Mouse (Mus musculus) myocyte (in vitro differentiated cells): Measurements from ENCODE around the gene Os9. TPM values are rescaled to one million over a fixed set of nuclear protein-coding genes. Genes with fewer than 3 reads are reported as not detected.

ENCODE experiments used
- H3K27me3 ChIP-seq: one replicate; pipeline ENCODE4 v1.6.1; 2011; ENCODE audit not compliant: control insufficient read depth, insufficient read depth, insufficient read length
- H3K36me3 ChIP-seq: one replicate; pipeline ENCODE4 v1.6.1; 2011; ENCODE audit not compliant: control insufficient read depth, insufficient read depth
- H3K4me2 ChIP-seq: one replicate; pipeline ENCODE4 v1.6.1; 2011; ENCODE audit warnings: low read depth, control low read depth
- H3K4me3 ChIP-seq: one replicate; pipeline ENCODE4 v1.5.1; 2011; ENCODE audit warnings: mild to moderate bottlenecking, control low read depth, moderate library complexity
- H3K79me2 ChIP-seq: one replicate; pipeline ENCODE4 v1.6.1; 2011; ENCODE audit not compliant: control insufficient read depth, insufficient read depth
- H3ac ChIP-seq: one replicate; pipeline ENCODE4 v1.6.1; 2011; ENCODE audit not compliant: control insufficient read depth, insufficient read length
- CEBPB ChIP-seq: IDR thresholded peaks from 2 replicates; pipeline ENCODE4 v1.6.1; 2011; ENCODE audit warnings: mild to moderate bottlenecking, moderate library complexity; ENCODE audit not compliant: poor library complexity, insufficient read depth, severe bottlenecking
- E2F4 ChIP-seq: IDR thresholded peaks from one replicate; pipeline ENCODE4 v1.6.1; 2011; ENCODE audit warnings: mild to moderate bottlenecking, control low read depth, moderate library complexity; ENCODE audit not compliant: insufficient read depth
- MAX ChIP-seq: IDR thresholded peaks from one replicate; pipeline ENCODE4 v1.6.1; 2011; ENCODE audit warnings: low read depth, mild to moderate bottlenecking, control low read depth
- MYOD1 ChIP-seq, 3 experiments: IDR thresholded peaks; one replicate each; pipeline ENCODE4 v1.6.1; 2011; ENCODE audit warnings: control low read depth in 2 of 3, low read depth in 2 of 3, mild to moderate bottlenecking in 2 of 3, moderate library complexity in 1 of 3; ENCODE audit not compliant: insufficient read length in 2 of 3, control insufficient read depth in 1 of 3
- MYOG ChIP-seq, 3 experiments: IDR thresholded peaks; one replicate each; pipeline ENCODE4 v1.6.1; 2011; ENCODE audit warnings: control low read depth in 2 of 3, low read depth in 2 of 3, mild to moderate bottlenecking in 2 of 3; ENCODE audit not compliant: insufficient read length in 2 of 3, control insufficient read depth in 1 of 3, insufficient read depth in 1 of 3
- POLR2A ChIP-seq: IDR thresholded peaks from one replicate; pipeline ENCODE4 v1.6.1; 2011; ENCODE audit warnings: low read depth, mild to moderate bottlenecking, control low read depth, moderate library complexity; ENCODE audit not compliant: insufficient read length
- POLR2AphosphoS2 ChIP-seq: IDR thresholded peaks from one replicate; pipeline ENCODE4 v1.6.1; 2011; ENCODE audit warnings: low read depth, control low read depth; ENCODE audit not compliant: insufficient read length
- REST ChIP-seq: IDR thresholded peaks from one replicate; pipeline ENCODE4 v1.6.1; 2011; ENCODE audit warnings: mild to moderate bottlenecking, control low read depth, moderate library complexity; ENCODE audit not compliant: insufficient read depth, insufficient read length
- SRF ChIP-seq: IDR thresholded peaks from one replicate; pipeline ENCODE4 v1.6.1; 2011; ENCODE audit warnings: low read depth; ENCODE audit not compliant: control insufficient read depth, insufficient read length
- TCF12 ChIP-seq: IDR thresholded peaks from one replicate; pipeline ENCODE4 v1.6.1; 2011; ENCODE audit warnings: mild to moderate bottlenecking, control low read depth; ENCODE audit not compliant: poor library complexity, insufficient read depth, severe bottlenecking
- TCF3 ChIP-seq: IDR thresholded peaks from one replicate; pipeline ENCODE4 v1.6.1; 2011; ENCODE audit warnings: low read depth, control low read depth; ENCODE audit not compliant: insufficient read length
- USF1 ChIP-seq: IDR thresholded peaks from one replicate; pipeline ENCODE4 v1.6.1; 2011; ENCODE audit warnings: low read depth, mild to moderate bottlenecking, control low read depth, moderate library complexity
- polyA plus RNA-seq: library from polyadenylated mRNA; unstranded; fragments of >200 nt; fragmentation: generic; extraction: Trizol; gene quantifications from one replicate; pipeline ENCODE4 v1.2.1, GENCODE M21; 2012; ENCODE audit warnings: missing spikeins

The Os9 gene
- polyA plus RNA-seq, 1 experiment = 67.2 TPM

DNA sequence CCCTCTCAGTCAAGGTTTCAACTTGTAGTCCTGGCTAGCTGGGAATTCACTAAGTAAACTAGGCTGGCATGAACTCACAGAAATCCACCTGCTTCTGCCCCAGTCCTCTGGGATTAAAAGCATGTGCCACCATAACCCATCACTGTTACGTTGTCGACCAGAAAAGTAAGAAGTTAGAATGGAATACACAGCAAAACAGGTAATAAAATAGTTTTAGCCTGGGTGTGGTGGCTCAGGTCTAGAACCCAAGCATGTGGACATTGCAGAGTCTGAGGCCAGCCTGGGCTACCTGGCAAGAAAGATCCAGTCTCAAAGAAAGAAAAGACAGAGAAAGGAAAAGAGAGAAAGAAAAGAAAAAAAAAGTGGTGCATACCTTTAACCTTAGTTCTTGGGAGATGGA lies 59.4 kb downstream of the Os9 start:
- no peak for TF ChIP-seq TCF3
- TF ChIP-seq POLR2AphosphoS2 = no peak
- TF ChIP-seq POLR2A = no peak
- no peak for TF ChIP-seq MYOG (IDR thresholded peaks at IDR 0.05; ENCODE audit: control insufficient read depth in 1 of 3, insufficient read depth in 1 of 3, insufficient read length in 2 of 3, low read depth in 2 of 3)
- no peak for TF ChIP-seq CEBPB
- no peak for TF ChIP-seq SRF
- TF ChIP-seq USF1 = no peak
- TF ChIP-seq MAX = no peak
- no peak for TF ChIP-seq TCF12
- no peak for TF ChIP-seq E2F4
- TF ChIP-seq MYOD1 (IDR thresholded peaks at IDR 0.05; ENCODE audit: control insufficient read depth in 1 of 3, insufficient read length in 2 of 3, low read depth in 2 of 3) = no peak
- TF ChIP-seq REST = no peak
- Histone ChIP-seq H3K4me2 (no peak overlapping the region), H3K27me3 (no peaks in the 10 kb centered on the region)

GRCm38 (mm10) chr10:127061085-127061484 lies 59.8 kb downstream of the Os9 start:
- Histone ChIP-seq H3K4me2 (no peak overlapping the region), H3K27me3 (no peaks in the 10 kb centered on the region), H3K79me2 (peaks cover 24% of the 10 kb centered on the region), H3K4me3 (peak overlapping the region; percentile 13), H3K36me3 (peaks cover 13% of the 10 kb centered on the region), H3ac (no peak overlapping the region)
- TF ChIP-seq TCF12 = no peak
- TF ChIP-seq SRF = no peak
- no peak for TF ChIP-seq MYOG (IDR thresholded peaks at IDR 0.05; ENCODE audit: control insufficient read depth in 1 of 3, insufficient read depth in 1 of 3, insufficient read length in 2 of 3, low read depth in 2 of 3)
- no peak for TF ChIP-seq POLR2A
- no peak for TF ChIP-seq POLR2AphosphoS2
- no peak for TF ChIP-seq TCF3
- TF ChIP-seq USF1 = no peak
- no peak for TF ChIP-seq CEBPB
- TF ChIP-seq MYOD1 (IDR thresholded peaks at IDR 0.05; ENCODE audit: control insufficient read depth in 1 of 3, insufficient read length in 2 of 3, low read depth in 2 of 3) = no peak
- no peak for TF ChIP-seq E2F4
- TF ChIP-seq REST = no peak
- TF ChIP-seq MAX = no peak

More for the DNA sequence above, 59.4 kb downstream of the Os9 start:
- Histone ChIP-seq H3K36me3 (peaks cover 15% of the 10 kb centered on the region), H3K79me2 (peaks cover 24% of the 10 kb centered on the region), H3ac (no peak overlapping the region), H3K4me3 (no peak overlapping the region)

DNA sequence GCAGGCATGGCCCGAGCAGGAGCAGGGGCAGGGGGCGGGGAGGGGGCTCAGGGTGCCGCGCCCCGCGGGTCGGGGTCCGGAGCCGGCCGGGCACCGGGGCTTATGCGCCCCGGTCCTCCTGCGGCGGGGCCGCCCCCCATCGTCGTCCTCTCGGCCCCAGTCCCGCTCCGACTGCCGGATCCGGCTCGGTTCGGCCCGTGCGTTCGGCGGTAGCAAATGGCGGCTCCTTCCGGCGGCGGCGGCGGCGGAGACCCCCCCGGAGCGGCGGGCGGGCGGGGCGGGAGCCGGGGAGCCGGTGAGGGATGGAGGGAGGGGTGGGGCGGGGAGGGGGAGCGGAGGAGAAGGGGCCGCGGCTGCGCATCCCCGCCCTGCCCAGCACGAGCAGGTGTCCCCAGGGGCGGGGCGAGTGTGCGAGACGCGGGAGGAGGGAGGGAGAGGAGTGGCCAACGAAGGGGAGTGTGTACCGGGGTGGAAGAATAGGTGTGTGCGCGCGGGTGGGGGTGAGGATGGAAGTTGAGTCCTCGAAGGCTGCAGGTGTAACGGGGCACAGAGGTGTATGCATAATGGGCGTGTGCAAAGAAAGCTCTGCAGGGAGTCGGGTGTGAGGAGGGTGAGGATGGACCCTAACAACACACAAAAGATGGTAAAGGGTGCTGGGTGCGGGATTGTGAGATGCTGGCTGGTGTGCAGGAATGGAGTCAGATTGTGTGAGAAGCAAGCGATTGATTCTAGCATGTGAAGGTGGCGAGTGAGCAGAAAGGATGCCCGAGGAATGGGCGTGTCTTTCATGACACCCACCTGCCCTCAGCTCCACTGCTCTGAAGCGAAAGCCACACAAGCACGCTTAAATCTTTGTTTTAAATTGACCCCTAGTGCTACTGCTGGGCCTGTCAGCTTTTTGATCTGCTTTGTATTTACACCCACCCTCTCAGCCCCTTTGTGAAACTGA lies 60.7 kb downstream of the Os9 start, which contains the start of gene March9:
Gene March9, minus strand, starts transcription at position 217 of the 949 bp plus-strand sequence.
- H3K79me2 ChIP-seq = peaks cover 17% of the 10 kb centered on the region
- no peak for TF ChIP-seq TCF12
- peak in 1 of 3 experiments; percentile 61 for TF ChIP-seq MYOG (IDR thresholded peaks at IDR 0.05; ENCODE audit: control insufficient read depth in 1 of 3, insufficient read depth in 1 of 3, insufficient read length in 2 of 3, low read depth in 2 of 3)
- TF ChIP-seq USF1 = no peak
- no peak for TF ChIP-seq SRF
- TF ChIP-seq MYOD1 (IDR thresholded peaks at IDR 0.05; ENCODE audit: control insufficient read depth in 1 of 3, insufficient read length in 2 of 3, low read depth in 2 of 3) = peak in 2 of 3 experiments; percentile 22 to 74
- no peak for TF ChIP-seq TCF3
- TF ChIP-seq E2F4 = no peak
- no peak for TF ChIP-seq MAX
- peak; percentile 19 for TF ChIP-seq POLR2A
- TF ChIP-seq CEBPB = no peak
- H3K4me2 ChIP-seq = peak within 1 kb of the TSS; percentile 69
- H3ac ChIP-seq = peak within 1 kb of the TSS; percentile 31
- no peaks in the 10 kb centered on the region for H3K27me3 ChIP-seq
- peaks cover 6% of the 10 kb centered on the region for H3K36me3 ChIP-seq
- peak within 1 kb of the TSS; percentile 13 for H3K4me3 ChIP-seq

GRCm38 (mm10) chr10:127059174-127059967 lies 61.6 kb downstream of the Os9 start:
- Histone ChIP-seq H3K27me3 (no peaks in the 10 kb centered on the region), H3K4me3 (peak overlapping the region; percentile 13), H3K36me3 (no peaks in the 10 kb centered on the region), H3K79me2 (peaks cover 8% of the 10 kb centered on the region), H3K4me2 (peak overlapping the region; percentile 51), H3ac (peak overlapping the region; percentile 31)
- TF ChIP-seq E2F4 (no peak), POLR2A (no peak), CEBPB (no peak), MYOG (IDR thresholded peaks at IDR 0.05; ENCODE audit: control insufficient read depth in 1 of 3, insufficient read depth in 1 of 3, insufficient read length in 2 of 3, low read depth in 2 of 3) (no peak)
